Mouse (Mus musculus) frontal cortex, adult 2 months (tissue): ENCODE data around the gene Elp6. TPM values are rescaled to one million over a fixed set of nuclear protein-coding genes. Genes with fewer than 3 reads are reported as not detected.

Source experiments
- DNase-seq, 2 experiments: peaks; one replicate each; pipeline ENCODE4 v3.0.0; 2022; ENCODE audit warnings: low spot score in 1 of 2; ENCODE audit errors: extremely low spot score in 1 of 2
- polyA plus RNA-seq: library from polyadenylated mRNA; depleted of rRNA; stranded (reverse); fragments of >200 nt; gene quantifications from 2 replicates; pipeline ENCODE4 v1.2.3, GENCODE M21; 2012; rRNA removed

Gene Elp6
- polyA plus RNA-seq = 20.8 and 21.8 TPM in 2 replicates

DNA sequence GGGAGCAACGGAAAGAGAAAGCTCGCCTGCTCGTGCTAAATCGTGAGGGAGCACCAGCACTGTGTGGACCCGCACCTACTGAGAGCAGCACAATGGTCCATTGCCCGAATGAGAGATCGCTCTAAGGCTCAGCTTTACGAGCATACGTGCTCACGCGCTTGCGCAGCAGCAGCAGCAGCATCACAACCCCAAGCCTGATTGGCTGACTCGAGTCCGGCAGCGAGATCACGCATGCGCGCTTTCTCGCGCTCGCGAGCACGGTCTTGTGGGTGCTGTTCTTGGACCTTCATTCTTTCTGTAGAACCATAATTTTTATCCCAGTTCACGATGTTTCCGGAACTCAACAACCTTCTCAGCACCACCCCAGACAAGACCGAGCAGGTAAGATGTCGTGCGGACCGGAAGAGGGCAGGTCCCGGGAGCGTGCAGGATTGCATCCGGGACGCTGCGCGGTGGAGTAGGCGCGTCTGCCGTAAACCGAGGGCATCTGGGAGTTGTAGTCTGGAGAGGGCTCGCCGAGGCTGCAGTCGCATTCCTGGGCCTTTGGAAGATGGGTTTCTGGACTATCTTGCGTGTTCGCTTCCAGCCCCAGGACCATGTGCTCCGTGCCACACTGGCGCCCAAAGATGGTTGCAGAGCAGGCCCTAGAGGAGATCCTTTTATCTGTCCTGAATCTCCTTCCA, at the start of gene Elp6:
Elp6 (plus strand) TSS at position 205 of the 683 bp plus-strand sequence.
- peak; percentile 89 to 93 for DNase-seq

DNA sequence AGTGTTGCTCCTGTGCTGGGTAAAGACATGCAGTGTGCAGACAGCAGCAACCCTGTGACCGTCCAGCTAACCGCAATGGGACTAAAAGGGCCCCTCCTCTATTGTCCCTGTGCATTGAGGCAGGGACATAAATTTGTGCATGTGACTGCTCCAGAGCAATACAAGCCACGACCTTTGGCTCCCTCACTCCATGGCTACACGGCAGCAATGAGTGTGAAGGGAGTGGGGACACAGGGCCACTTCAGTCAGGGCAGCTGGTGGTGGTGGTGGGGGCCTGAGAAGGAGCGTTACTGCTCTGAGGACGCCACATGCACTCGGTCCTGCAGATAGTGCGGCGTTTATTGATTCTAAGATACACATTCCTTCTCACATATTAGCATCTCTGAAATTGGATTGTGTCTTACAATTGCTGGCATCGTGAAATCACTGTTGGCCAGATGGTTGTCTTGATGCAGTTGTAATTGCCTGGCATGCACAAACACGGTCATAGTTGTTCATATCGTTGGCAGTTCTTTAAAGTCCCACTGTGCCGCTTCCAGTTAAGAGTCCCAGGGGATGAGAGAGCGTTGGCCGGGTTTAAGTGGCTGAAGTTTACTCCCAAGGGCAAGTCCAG, 49.5 kb upstream of the Elp6 start:
- DNase-seq = no peak

- no peak for DNase-seq
Observed at GRCm38 (mm10) chr9:110258646-110259045, 46.3 kb upstream of the Elp6 start.

GRCm38 (mm10) chr9:110259118-110259517, 45.9 kb upstream of the Elp6 start:
- DNase-seq = no peak

GRCm38 (mm10) chr9:110263181-110263580, 41.8 kb upstream of the Elp6 start:
- DNase-seq = no peak

GRCm38 (mm10) chr9:110264991-110265390, 40.0 kb upstream of the Elp6 start:
- DNase-seq = no peak

GRCm38 (mm10) chr9:110268416-110268815, 36.6 kb upstream of the Elp6 start:
- DNase-seq = no peak

- DNase-seq = no peak
Observed at GRCm38 (mm10) chr9:110272330-110272729, 32.6 kb upstream of the Elp6 start.

GRCm38 (mm10) chr9:110273507-110273906, 31.5 kb upstream of the Elp6 start:
- no peak for DNase-seq

- DNase-seq = no peak
Observed at GRCm38 (mm10) chr9:110275882-110276281, 29.1 kb upstream of the Elp6 start.

DNA sequence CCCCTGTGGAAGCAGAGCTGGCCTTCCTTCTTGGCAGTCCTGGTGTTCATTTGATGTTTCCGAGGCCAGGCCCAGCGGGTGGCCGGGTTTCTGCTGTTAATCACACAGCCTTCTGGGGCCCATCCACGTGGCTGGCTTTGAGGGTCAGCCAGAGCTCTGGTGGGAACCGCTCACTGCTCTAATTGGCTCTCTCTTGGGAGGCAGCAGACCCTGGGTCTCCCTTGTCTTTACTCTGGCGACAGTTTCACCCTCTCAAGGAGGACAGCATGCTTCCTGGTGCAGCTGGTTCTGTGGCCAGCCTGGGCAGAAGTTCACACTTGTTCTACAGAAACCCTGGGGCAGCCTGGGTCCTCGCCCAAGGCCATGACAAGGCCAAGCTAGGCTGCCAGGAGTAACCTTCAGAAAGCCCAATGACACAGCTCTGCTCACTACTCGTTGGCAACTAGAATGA, 27.5 kb upstream of the Elp6 start:
- DNase-seq = peak; percentile 72 to 74

- peak in 1 of 2 experiments; percentile 46 for DNase-seq
Observed at GRCm38 (mm10) chr9:110284075-110284697, 20.8 kb upstream of the Elp6 start.

- DNase-seq = peak; percentile 45 to 66
Observed at GRCm38 (mm10) chr9:110287321-110287924, 17.6 kb upstream of the Elp6 start.

DNA sequence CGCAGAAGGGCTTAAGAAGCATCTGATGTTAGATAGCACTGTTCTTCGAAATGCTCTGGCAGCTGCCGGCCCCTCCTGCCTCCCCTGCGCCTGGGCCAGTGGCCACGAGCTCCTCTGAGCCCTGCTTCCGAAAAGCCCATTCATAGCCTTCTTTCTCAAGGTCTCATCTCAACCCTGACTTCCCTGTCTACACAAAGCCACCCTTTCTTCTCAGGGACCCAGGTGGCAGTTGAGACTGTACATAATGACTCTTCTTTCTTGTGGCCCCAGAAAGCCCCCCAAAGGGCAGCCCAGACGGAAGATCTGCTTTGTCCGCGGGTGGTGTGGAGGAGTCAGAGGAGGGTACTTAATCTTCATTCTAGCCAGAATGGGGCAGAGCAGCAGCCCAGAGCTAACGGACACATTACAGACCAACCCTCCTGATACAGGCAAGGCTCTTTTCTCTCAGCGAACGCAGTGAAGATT, 11.7 kb upstream of the Elp6 start:
- peak in 1 of 2 experiments; percentile 41 for DNase-seq

GRCm38 (mm10) chr9:110293873-110294415, 11.0 kb upstream of the Elp6 start:
- DNase-seq = peak in 1 of 2 experiments; percentile 58

DNA sequence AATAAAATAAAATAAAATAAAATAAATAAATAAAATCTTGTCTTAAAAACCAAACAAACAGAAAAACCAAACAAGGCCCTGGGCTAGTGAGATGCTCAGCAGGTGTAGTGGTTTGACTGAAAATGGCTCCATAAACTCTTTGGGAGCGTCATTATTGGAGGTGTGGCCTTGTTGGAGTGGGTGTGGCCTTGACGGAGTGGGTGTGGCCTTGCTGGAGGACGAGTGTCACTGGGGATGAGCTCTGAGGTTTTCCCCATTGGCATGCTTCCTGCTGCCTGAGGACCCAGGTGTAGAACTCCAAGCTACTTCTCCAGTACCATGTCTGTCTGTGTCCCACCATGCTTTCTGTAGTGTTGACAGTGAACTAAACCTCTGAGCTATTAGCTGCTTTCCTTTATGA, 10.2 kb upstream of the Elp6 start:
- DNase-seq = no peak

- DNase-seq = peak; percentile 77 to 96
Observed at GRCm38 (mm10) chr9:110296867-110297627, 7.9 kb upstream of the Elp6 start.

DNA sequence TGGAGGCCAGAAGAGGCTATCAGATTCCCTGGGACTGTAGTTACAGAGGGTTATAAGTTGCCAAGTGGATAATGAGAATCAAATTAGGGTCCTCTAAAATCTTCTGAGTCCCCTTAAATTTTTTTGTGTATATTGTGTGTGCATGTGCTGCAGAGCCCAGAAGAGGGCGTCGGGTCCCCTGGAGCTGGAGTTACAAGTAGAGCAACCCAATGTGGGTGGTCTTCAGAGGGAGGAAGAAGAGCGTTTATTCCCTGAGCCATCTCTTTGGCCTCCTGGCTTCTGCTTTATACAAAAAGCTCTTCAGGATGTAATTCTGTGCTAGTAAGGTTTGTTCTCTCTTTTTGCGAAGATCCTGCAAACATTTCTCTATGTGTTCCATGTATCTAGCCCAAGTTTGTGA, 457 bp upstream of the Elp6 start:
- DNase-seq = peak in 1 of 2 experiments; percentile 37

DNA sequence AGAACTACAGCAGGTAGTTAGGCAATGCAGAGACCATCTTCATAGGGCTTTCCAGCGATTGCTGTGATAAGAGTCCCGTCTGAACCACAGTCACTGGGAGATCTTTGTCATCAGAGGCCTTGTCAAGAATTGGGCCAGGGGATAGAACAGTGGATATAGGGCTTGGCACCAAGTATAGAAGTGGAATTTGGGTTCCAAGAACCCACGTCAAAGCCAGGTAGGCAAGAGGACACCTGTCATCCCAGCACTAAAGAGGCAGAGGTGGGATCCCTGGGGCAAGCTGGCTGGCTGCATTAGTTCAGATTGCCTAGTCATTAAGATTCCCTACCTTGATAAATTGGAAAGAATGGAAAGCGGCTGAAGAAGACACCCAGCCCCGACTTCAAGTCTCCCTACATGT, 1.4 kb downstream of the Elp6 start:
- DNase-seq = no peak

- DNase-seq = no peak
Observed at GRCm38 (mm10) chr9:110314706-110315105, 9.7 kb downstream of the Elp6 start.
